Mouse (Mus musculus): ENCODE results near the gene Smim13. TPM values are rescaled to one million over a fixed set of nuclear protein-coding genes. Genes with fewer than 3 reads are reported as not detected.
"Not testable (repeated sequence)": the region's sequence is repeated elsewhere in the genome, so short reads cannot be mapped to it uniquely, and the experiment has no call there.

The Smim13 gene
- polyA plus RNA-seq, 1 experiment from 2014 or later: 15.0 TPM

GRCm38 (mm10) chr13:41261617-41262016 is 12.0 kb downstream of the Smim13 start:
- not testable (repeated sequence) for H3K4me1 ChIP-seq; H3K36me3 ChIP-seq; ATAC-seq (ENCODE audit: insufficient number of reproducible peaks, low FRiP score, low TSS enrichment, low read depth); H3K4me3 ChIP-seq; H3K9ac ChIP-seq; H3K4me2 ChIP-seq; H3K27me3 ChIP-seq; H3K27ac ChIP-seq; H3K9me3 ChIP-seq
- WGBS: 89% methylated on average over 8 of the region's 8 CpGs

GRCm38 (mm10) chr13:41263304-41264006 is 13.8 kb downstream of the Smim13 start:
- Histone ChIP-seq H3K4me2 (no peak overlapping the region), H3K4me1 (no peaks in the 10 kb centered on the region), H3K9ac (no peak overlapping the region), H3K9me3 (no peaks in the 10 kb centered on the region), H3K27ac (no peak overlapping the region), H3K27me3 (no peaks in the 10 kb centered on the region), H3K36me3 (no peaks in the 10 kb centered on the region), H3K4me3 (no peak overlapping the region)
- no peak for ATAC-seq (ENCODE audit: insufficient number of reproducible peaks, low FRiP score, low TSS enrichment, low read depth)
- 73% methylated on average over 5 of the region's 5 CpGs for WGBS

GRCm38 (mm10) chr13:41267827-41268408 is 18.3 kb downstream of the Smim13 start:
- no peak overlapping the region for H3K4me2 ChIP-seq
- no peaks in the 10 kb centered on the region for H3K9me3 ChIP-seq
- H3K9ac ChIP-seq: no peak overlapping the region
- WGBS: 59% methylated on average over 7 of the region's 7 CpGs
- no peak for ATAC-seq (ENCODE audit: insufficient number of reproducible peaks, low FRiP score, low TSS enrichment, low read depth)
- H3K36me3 ChIP-seq: no peaks in the 10 kb centered on the region
- no peak overlapping the region for H3K27ac ChIP-seq
- H3K4me1 ChIP-seq: no peaks in the 10 kb centered on the region
- no peaks in the 10 kb centered on the region for H3K27me3 ChIP-seq
- no peak overlapping the region for H3K4me3 ChIP-seq

- Histone ChIP-seq H3K27ac (no peak within 1 kb of the TSS), H3K27me3 (no peaks in the 10 kb centered on the region), H3K9me3 (no peaks in the 10 kb centered on the region), H3K4me1 (no peaks in the 10 kb centered on the region), H3K9ac (no peak within 1 kb of the TSS), H3K36me3 (peaks cover 9% of the 10 kb centered on the region), H3K4me2 (no peak within 1 kb of the TSS), H3K4me3 (no peak within 1 kb of the TSS)
- WGBS: 93% methylated on average over 10 of the region's 10 CpGs
- no peak for ATAC-seq (ENCODE audit: insufficient number of reproducible peaks, low FRiP score, low TSS enrichment, low read depth)
These were observed 24.4 kb downstream of the Smim13 start, which contains the start of gene Gm17364 for GRCm38 (mm10) chr13:41273927-41274650. TSS of gene Gm17364 (minus strand) at chr13:41273977.

- H3K9me3 ChIP-seq: no peaks in the 10 kb centered on the region
- no peak for ATAC-seq (ENCODE audit: insufficient number of reproducible peaks, low FRiP score, low TSS enrichment, low read depth)
- no peak overlapping the region for H3K4me3 ChIP-seq
- no peak overlapping the region for H3K27ac ChIP-seq
- no peak overlapping the region for H3K9ac ChIP-seq
- H3K4me2 ChIP-seq: no peak overlapping the region
- no peaks in the 10 kb centered on the region for H3K4me1 ChIP-seq
- no peaks in the 10 kb centered on the region for H3K36me3 ChIP-seq
- no peaks in the 10 kb centered on the region for H3K27me3 ChIP-seq
- 57% methylated on average over 5 of the region's 5 CpGs for WGBS
These were observed 31.1 kb downstream of the Smim13 start for GRCm38 (mm10) chr13:41280696-41281095.

- Histone ChIP-seq H3K4me2 (no peak overlapping the region), H3K9ac (no peak overlapping the region), H3K27me3 (no peaks in the 10 kb centered on the region), H3K9me3 (no peaks in the 10 kb centered on the region), H3K36me3 (no peaks in the 10 kb centered on the region), H3K4me1 (no peaks in the 10 kb centered on the region), H3K27ac (no peak overlapping the region), H3K4me3 (no peak overlapping the region)
- whole genome bisulfite sequencing: 25% methylated on average over 5 of the region's 5 CpGs
- no peak for ATAC-seq (ENCODE audit: insufficient number of reproducible peaks, low FRiP score, low TSS enrichment, low read depth)
These were observed 33.6 kb downstream of the Smim13 start for GRCm38 (mm10) chr13:41283256-41283655.

- Histone ChIP-seq H3K4me3 (no peak overlapping the region), H3K36me3 (no peaks in the 10 kb centered on the region), H3K9me3 (no peaks in the 10 kb centered on the region), H3K27ac (no peak overlapping the region), H3K4me1 (no peaks in the 10 kb centered on the region), H3K4me2 (no peak overlapping the region), H3K9ac (no peak overlapping the region), H3K27me3 (no peaks in the 10 kb centered on the region)
- no peak for ATAC-seq (ENCODE audit: insufficient number of reproducible peaks, low FRiP score, low TSS enrichment, low read depth)
- WGBS: 59% methylated on average over 4 of the region's 4 CpGs
These were observed 35.8 kb downstream of the Smim13 start for GRCm38 (mm10) chr13:41285448-41285847.

GRCm38 (mm10) chr13:41286285-41286684 is 36.6 kb downstream of the Smim13 start:
- no peaks in the 10 kb centered on the region for H3K27me3 ChIP-seq
- ATAC-seq (ENCODE audit: insufficient number of reproducible peaks, low FRiP score, low TSS enrichment, low read depth): no peak
- H3K9me3 ChIP-seq: no peaks in the 10 kb centered on the region
- H3K4me2 ChIP-seq: no peak overlapping the region
- 88% methylated on average over 3 of the region's 3 CpGs for WGBS
- H3K36me3 ChIP-seq: no peaks in the 10 kb centered on the region
- H3K4me3 ChIP-seq: no peak overlapping the region
- no peaks in the 10 kb centered on the region for H3K4me1 ChIP-seq
- H3K9ac ChIP-seq: no peak overlapping the region
- H3K27ac ChIP-seq: no peak overlapping the region

GRCm38 (mm10) chr13:41291466-41291974 is 41.9 kb downstream of the Smim13 start:
- Histone ChIP-seq H3K4me3 (no peak overlapping the region), H3K4me2 (no peak overlapping the region), H3K9ac (no peak overlapping the region), H3K27ac (no peak overlapping the region), H3K36me3 (no peaks in the 10 kb centered on the region), H3K27me3 (no peaks in the 10 kb centered on the region), H3K4me1 (no peaks in the 10 kb centered on the region), H3K9me3 (no peaks in the 10 kb centered on the region)
- WGBS: 83% methylated on average over 4 of the region's 4 CpGs
- ATAC-seq (ENCODE audit: insufficient number of reproducible peaks, low FRiP score, low TSS enrichment, low read depth): no peak

GRCm38 (mm10) chr13:41293595-41293994 is 44.0 kb downstream of the Smim13 start:
- no peaks in the 10 kb centered on the region for H3K9me3 ChIP-seq
- WGBS: 64% methylated on average over 5 of the region's 5 CpGs
- H3K9ac ChIP-seq: no peak overlapping the region
- H3K36me3 ChIP-seq: no peaks in the 10 kb centered on the region
- H3K27me3 ChIP-seq: no peaks in the 10 kb centered on the region
- H3K4me2 ChIP-seq: no peak overlapping the region
- H3K4me1 ChIP-seq: no peaks in the 10 kb centered on the region
- ATAC-seq (ENCODE audit: insufficient number of reproducible peaks, low FRiP score, low TSS enrichment, low read depth): no peak
- H3K4me3 ChIP-seq: no peak overlapping the region
- no peak overlapping the region for H3K27ac ChIP-seq

GRCm38 (mm10) chr13:41295886-41296285 is 46.2 kb downstream of the Smim13 start:
- no peak for ATAC-seq (ENCODE audit: insufficient number of reproducible peaks, low FRiP score, low TSS enrichment, low read depth)

GRCm38 (mm10) chr13:41296396-41296795 is 46.8 kb downstream of the Smim13 start:
- Histone ChIP-seq H3K9ac (no peak overlapping the region), H3K27ac (no peak overlapping the region), H3K9me3 (no peaks in the 10 kb centered on the region), H3K27me3 (no peaks in the 10 kb centered on the region), H3K4me2 (no peak overlapping the region), H3K4me1 (no peaks in the 10 kb centered on the region), H3K36me3 (no peaks in the 10 kb centered on the region), H3K4me3 (no peak overlapping the region)
- ATAC-seq (ENCODE audit: insufficient number of reproducible peaks, low FRiP score, low TSS enrichment, low read depth): no peak
- 85% methylated on average over 10 of the region's 10 CpGs for WGBS

More at GRCm38 (mm10) chr13:41295886-41296285, 46.2 kb downstream of the Smim13 start:
- no peaks in the 10 kb centered on the region for H3K27me3 ChIP-seq
- H3K9me3 ChIP-seq: no peaks in the 10 kb centered on the region
- no peak overlapping the region for H3K4me2 ChIP-seq
- no peaks in the 10 kb centered on the region for H3K4me1 ChIP-seq
- no peak overlapping the region for H3K27ac ChIP-seq
- WGBS: 68% methylated on average over 6 of the region's 6 CpGs
- H3K9ac ChIP-seq: no peak overlapping the region
- no peak overlapping the region for H3K4me3 ChIP-seq
- no peaks in the 10 kb centered on the region for H3K36me3 ChIP-seq
